In genomic region chr4:97491248-97491804, GRCm38 (mm10) we compare ENCODE assay signal across 18 mouse cellular contexts.
DNase-seq lines count a peak whose midpoint lies in the region; ATAC-seq lines count a peak whose summit lies in the region.
"Had no signal": no experiment of that assay in that cellular context is flagged by ENCODE, and none has a peak within 500 bp of the region (broad histone marks: within the 10 kb centered on the region; RNA-seq: fewer than 3 reads in every experiment).

No protein-coding gene starts in this region.

- no peaks in the 10 kb centered on the region for H3K27me3 ChIP-seq in liver, embryonic 13.5 days
- no peaks in the 10 kb centered on the region for H3K27me3 ChIP-seq in intestine, embryonic 16.5 days (replicated peaks; ENCODE audit: control insufficient read depth, insufficient read depth, low read length)
- no peaks in the 10 kb centered on the region for H3K27me3 ChIP-seq in liver, embryonic 16.5 days (ENCODE audit: control insufficient read depth, insufficient read depth, low read depth, low read length)
- H3K27me3 ChIP-seq in stomach, embryonic 16.5 days (ENCODE audit: control insufficient read depth, insufficient read depth, low read length): no peaks in the 10 kb centered on the region
- H3K27me3 ChIP-seq in forebrain, embryonic 14.5 days (replicated peaks; ENCODE audit: control insufficient read depth, insufficient read depth, low read length): no peaks in the 10 kb centered on the region
- H3K27me3 ChIP-seq: forebrain, embryonic 15.5 days; heart, embryonic 13.5 days had no signal

- H3K27ac ChIP-seq in liver, embryonic 13.5 days: no peak overlapping the region
- no peak overlapping the region for H3K27ac ChIP-seq in intestine, embryonic 16.5 days (ENCODE audit: low read length)
- H3K27ac ChIP-seq in liver, embryonic 16.5 days (ENCODE audit: low read length): no peak overlapping the region
- no peak overlapping the region for H3K27ac ChIP-seq in stomach, embryonic 16.5 days (ENCODE audit: low read length)
- no peak overlapping the region for H3K27ac ChIP-seq in forebrain, embryonic 14.5 days (ENCODE audit: low read depth, low read length)
- H3K27ac ChIP-seq: embryonic facial prominence, embryonic 10.5 days; forebrain, embryonic 15.5 days; heart, embryonic 13.5 days had no signal

- H3K4me2 ChIP-seq in liver, embryonic 13.5 days: no peak overlapping the region
- no peak overlapping the region for H3K4me2 ChIP-seq in intestine, embryonic 16.5 days (ENCODE audit: low read depth, low read length)
- no peak overlapping the region for H3K4me2 ChIP-seq in liver, embryonic 16.5 days (ENCODE audit: low read depth, low read length)
- H3K4me2 ChIP-seq in stomach, embryonic 16.5 days (ENCODE audit: low read depth, low read length): no peak overlapping the region
- H3K4me2 ChIP-seq in forebrain, embryonic 14.5 days (ENCODE audit: low read length): no peak overlapping the region
- H3K4me2 ChIP-seq: forebrain, embryonic 15.5 days; heart, embryonic 13.5 days had no signal

- no peaks in the 10 kb centered on the region for H3K4me1 ChIP-seq in liver, embryonic 13.5 days (replicated peaks)
- peaks cover 6% of the 10 kb centered on the region; the same call in 1 of the 2 replicates for H3K4me1 ChIP-seq in intestine, embryonic 16.5 days (ENCODE audit: control insufficient read depth, insufficient read depth, low read length)
- H3K4me1 ChIP-seq in liver, embryonic 16.5 days (ENCODE audit: control insufficient read depth, low read depth, low read length): no peaks in the 10 kb centered on the region
- H3K4me1 ChIP-seq in stomach, embryonic 16.5 days (ENCODE audit: control insufficient read depth, insufficient read depth, low read length): peaks cover 2% of the 10 kb centered on the region; the same call in 1 of the 2 replicates
- H3K4me1 ChIP-seq in forebrain, embryonic 14.5 days (ENCODE audit: control insufficient read depth, insufficient read depth, low read length): no peaks in the 10 kb centered on the region
- H3K4me1 ChIP-seq: forebrain, embryonic 15.5 days had no signal

- ATAC-seq in liver, embryonic 13.5 days (ENCODE audit: low read depth): peak; percentile 47
- peak; percentile 88 for ATAC-seq in intestine, embryonic 16.5 days
- peak; percentile 72 for ATAC-seq in liver, embryonic 16.5 days (ENCODE audit: low read depth)
- peak; percentile 88 for ATAC-seq in stomach, embryonic 16.5 days (ENCODE audit: insufficient read depth, low FRiP score)
- ATAC-seq in CD4-positive, CD25-positive, alpha-beta regulatory T cell, adult 4 months: no peak
- ATAC-seq in forebrain, embryonic 14.5 days: no peak
- ATAC-seq: forebrain, embryonic 15.5 days had no signal

- DNase-seq in liver, embryonic 13.5 days: no peak
- DNase-seq in liver: no peak
- DNase-seq in forebrain, embryonic 14.5 days (ENCODE audit: low spot score): no peak
- DNase-seq: adrenal gland, adult 2 months; adrenal gland, postnatal 25 days; cerebellum, adult 18-20 months; cerebellum, adult 9-11 months; cerebellum, postnatal 36 days; gastrocnemius, postnatal 36 days; heart, adult 11 months; heart, postnatal 36 days had no signal

- H3K9me3 ChIP-seq in liver, embryonic 13.5 days (replicated peaks): no peaks in the 10 kb centered on the region
- H3K9me3 ChIP-seq in intestine, embryonic 16.5 days (ENCODE audit: control insufficient read depth, low read length): no peaks in the 10 kb centered on the region
- no peaks in the 10 kb centered on the region for H3K9me3 ChIP-seq in liver, embryonic 16.5 days (replicated peaks; ENCODE audit: control insufficient read depth, low read length)
- H3K9me3 ChIP-seq in stomach, embryonic 16.5 days (replicated peaks; ENCODE audit: control insufficient read depth, low read length): no peaks in the 10 kb centered on the region
- no peaks in the 10 kb centered on the region for H3K9me3 ChIP-seq in forebrain, embryonic 14.5 days (replicated peaks; ENCODE audit: control insufficient read depth, low read length)
- H3K9me3 ChIP-seq: embryonic facial prominence, embryonic 10.5 days; forebrain, embryonic 15.5 days; heart, embryonic 13.5 days had no signal

- WGBS in liver, embryonic 13.5 days (ENCODE audit: insufficient replicate concordance): 49% methylated on average over 2 of the region's 2 CpGs
- 34% methylated on average over 2 of the region's 2 CpGs for WGBS in intestine, embryonic 16.5 days
- WGBS in liver, embryonic 16.5 days (ENCODE audit: insufficient replicate concordance): 52% methylated on average over 2 of the region's 2 CpGs
- 40% methylated on average over 2 of the region's 2 CpGs for WGBS in stomach, embryonic 16.5 days
- 93% methylated on average over 2 of the region's 2 CpGs for WGBS in forebrain, embryonic 14.5 days

- H3K36me3 ChIP-seq in liver, embryonic 13.5 days: no peaks in the 10 kb centered on the region
- H3K36me3 ChIP-seq in intestine, embryonic 16.5 days (ENCODE audit: control insufficient read depth, insufficient read depth, low read length): no peaks in the 10 kb centered on the region
- H3K36me3 ChIP-seq in liver, embryonic 16.5 days (ENCODE audit: control insufficient read depth, insufficient read depth): no peaks in the 10 kb centered on the region
- no peaks in the 10 kb centered on the region for H3K36me3 ChIP-seq in stomach, embryonic 16.5 days (ENCODE audit: control insufficient read depth, insufficient read depth, low read length)
- H3K36me3 ChIP-seq in forebrain, embryonic 14.5 days (ENCODE audit: control insufficient read depth, insufficient read depth, low read length): no peaks in the 10 kb centered on the region
- H3K36me3 ChIP-seq: embryonic facial prominence, embryonic 10.5 days; forebrain, embryonic 15.5 days; heart, embryonic 13.5 days had no signal

- H3K9ac ChIP-seq in liver, embryonic 13.5 days: no peak overlapping the region
- H3K9ac ChIP-seq in intestine, embryonic 16.5 days (ENCODE audit: low read depth, low read length): no peak overlapping the region
- H3K9ac ChIP-seq in liver, embryonic 16.5 days (ENCODE audit: low read depth, low read length): no peak overlapping the region
- no peak overlapping the region for H3K9ac ChIP-seq in stomach, embryonic 16.5 days (ENCODE audit: low read length)
- no peak overlapping the region for H3K9ac ChIP-seq in forebrain, embryonic 14.5 days (ENCODE audit: low read length)
- H3K9ac ChIP-seq: forebrain, embryonic 15.5 days; heart, embryonic 13.5 days had no signal

- H3K4me3 ChIP-seq in liver, embryonic 13.5 days (replicated peaks): no peak overlapping the region
- no peak overlapping the region for H3K4me3 ChIP-seq in intestine, embryonic 16.5 days (ENCODE audit: low read length)
- H3K4me3 ChIP-seq in liver, embryonic 16.5 days (ENCODE audit: low read depth, low read length): no peak overlapping the region
- H3K4me3 ChIP-seq in stomach, embryonic 16.5 days (replicated peaks; ENCODE audit: low read length): no peak overlapping the region
- no peak overlapping the region for H3K4me3 ChIP-seq in forebrain, embryonic 14.5 days (ENCODE audit: low read depth, low read length)
- H3K4me3 ChIP-seq: embryonic facial prominence, embryonic 10.5 days; forebrain, embryonic 15.5 days; heart, embryonic 13.5 days had no signal

Comparison
In these comparisons a context has a peak if more than half of its experiments do, and no peak if none do; other contexts are left out.
1. ATAC-seq: peak in liver, embryonic 13.5 days (single experiment), intestine, embryonic 16.5 days (single experiment), liver, embryonic 16.5 days (single experiment) and stomach, embryonic 16.5 days (single experiment); none in CD4-positive, CD25-positive, alpha-beta regulatory T cell, adult 4 months (single experiment) and forebrain, embryonic 14.5 days (single experiment).